Mouse (Mus musculus) stomach, embryonic 16.5 days (tissue): ENCODE data around the gene Ptcd2. TPM values are rescaled to one million over a fixed set of nuclear protein-coding genes. Genes with fewer than 3 reads are reported as not detected.

Experiments
- ATAC-seq: fragments of 200-750 bp; cut with Nextera tagmentation; 2 replicates; pipeline ENCODE4 v1.8.0; 2017; ENCODE audit warnings: moderate number of reproducible peaks, moderate TSS enrichment; ENCODE audit not compliant: insufficient read depth, low FRiP score
- H3K27ac ChIP-seq: fragments of 300-500 bp; sonication (generic); 2 replicates; pipeline ENCODE4 v1.5.1; 2014; ENCODE audit warnings: low read length
- H3K27me3 ChIP-seq: fragments of 300-500 bp; sonication (generic); 2 replicates; pipeline ENCODE4 v1.6.1; 2014; ENCODE audit warnings: low read length, control low read depth, mixed read lengths; ENCODE audit not compliant: control insufficient read depth, insufficient read depth
- H3K36me3 ChIP-seq: fragments of 300-500 bp; sonication (generic); 2 replicates; pipeline ENCODE4 v1.6.1; 2014; ENCODE audit warnings: low read length; ENCODE audit not compliant: control insufficient read depth, insufficient read depth
- H3K4me1 ChIP-seq: fragments of 300-500 bp; sonication (generic); 2 replicates; pipeline ENCODE4 v1.6.1; 2014; ENCODE audit warnings: low read length, control low read depth, mixed read lengths; ENCODE audit not compliant: control insufficient read depth, insufficient read depth
- H3K4me2 ChIP-seq: fragments of 300-500 bp; sonication (generic); 2 replicates; pipeline ENCODE4 v1.6.1; 2014; ENCODE audit warnings: low read depth, low read length, mixed read lengths
- H3K4me3 ChIP-seq: fragments of 300-500 bp; sonication (generic); replicated peaks from 2 replicates; pipeline ENCODE4 v1.5.1; 2014; ENCODE audit warnings: mild to moderate bottlenecking, low read length
- H3K9ac ChIP-seq: fragments of 300-500 bp; sonication (generic); 2 replicates; pipeline ENCODE4 v1.6.1; 2014; ENCODE audit warnings: low read length
- H3K9me3 ChIP-seq: fragments of 300-500 bp; sonication (generic); replicated peaks from 2 replicates; pipeline ENCODE4 v1.6.1; 2016; ENCODE audit warnings: low read length, control low read depth; ENCODE audit not compliant: control insufficient read depth
- WGBS: fragments of 180-500 bp; shearing (Covaris S2); extraction: QIAGEN DNeasy Blood & Tissue Kit; methylation state at CpG from one replicate; pipeline ENCODE4 v1.1.7; 2014; 5-methylcytosine and 5-hydroxymethylcytosine counted together
- polyA plus RNA-seq: library from polyadenylated mRNA; unstranded; fragments of >200 nt; fragmentation: Nextera tagmentation; extraction: Ambion mirVana; gene quantifications from 2 replicates; pipeline ENCODE4 v1.2.1, GENCODE M21; 2015

Ptcd2 gene
- polyA plus RNA-seq, 1 experiment from 2014 or later = 46.6 TPM

- Histone ChIP-seq H3K36me3 (no peaks in the 10 kb centered on the region), H3K4me2 (no peak overlapping the region), H3K4me1 (no peaks in the 10 kb centered on the region), H3K27ac (no peak overlapping the region), H3K9ac (no peak overlapping the region), H3K27me3 (no peaks in the 10 kb centered on the region), H3K4me3 (no peak overlapping the region), H3K9me3 (no peaks in the 10 kb centered on the region)
- WGBS = 81% methylated on average over 1 of the region's 1 CpGs
- no peak for ATAC-seq
These were observed 33.7 kb upstream of the Ptcd2 start for GRCm38 (mm10) chr13:99378223-99378622.

- no peak overlapping the region for H3K4me3 ChIP-seq
These were observed 32.5 kb upstream of the Ptcd2 start for GRCm38 (mm10) chr13:99377055-99377454.

GRCm38 (mm10) chr13:99375550-99375949, 31.0 kb upstream of the Ptcd2 start:
- Histone ChIP-seq H3K4me1 (no peaks in the 10 kb centered on the region), H3K4me3 (no peak overlapping the region), H3K27ac (no peak overlapping the region), H3K4me2 (no peak overlapping the region), H3K9ac (no peak overlapping the region), H3K9me3 (no peaks in the 10 kb centered on the region), H3K27me3 (no peaks in the 10 kb centered on the region), H3K36me3 (no peaks in the 10 kb centered on the region)
- no peak for ATAC-seq
- 38% methylated on average over 6 of the region's 6 CpGs for WGBS

More at GRCm38 (mm10) chr13:99377055-99377454, 32.5 kb upstream of the Ptcd2 start:
- Histone ChIP-seq H3K4me1 (no peaks in the 10 kb centered on the region), H3K27ac (no peak overlapping the region), H3K36me3 (no peaks in the 10 kb centered on the region), H3K9me3 (no peaks in the 10 kb centered on the region), H3K27me3 (no peaks in the 10 kb centered on the region), H3K9ac (no peak overlapping the region), H3K4me2 (no peak overlapping the region)
- 78% methylated on average over 6 of the region's 6 CpGs for WGBS
- no peak for ATAC-seq

GRCm38 (mm10) chr13:99374191-99374590, 29.7 kb upstream of the Ptcd2 start:
- Histone ChIP-seq H3K9ac (no peak overlapping the region), H3K4me2 (no peak overlapping the region), H3K36me3 (no peaks in the 10 kb centered on the region), H3K27me3 (no peaks in the 10 kb centered on the region), H3K4me1 (no peaks in the 10 kb centered on the region), H3K27ac (no peak overlapping the region), H3K4me3 (no peak overlapping the region), H3K9me3 (no peaks in the 10 kb centered on the region)
- 63% methylated on average over 4 of the region's 4 CpGs for WGBS
- ATAC-seq = 0 out of 2 replicates have a peak, but pooled peaks have one; percentile 25

GRCm38 (mm10) chr13:99373684-99374083, 29.2 kb upstream of the Ptcd2 start:
- Histone ChIP-seq H3K27ac (no peak overlapping the region), H3K4me1 (no peaks in the 10 kb centered on the region), H3K9me3 (no peaks in the 10 kb centered on the region), H3K4me2 (no peak overlapping the region), H3K36me3 (no peaks in the 10 kb centered on the region), H3K27me3 (no peaks in the 10 kb centered on the region), H3K4me3 (no peak overlapping the region), H3K9ac (no peak overlapping the region)
- WGBS = 63% methylated on average over 7 of the region's 7 CpGs
- no peak for ATAC-seq

GRCm38 (mm10) chr13:99371285-99371684, 26.8 kb upstream of the Ptcd2 start:
- Histone ChIP-seq H3K9me3 (no peaks in the 10 kb centered on the region), H3K27me3 (no peaks in the 10 kb centered on the region), H3K9ac (no peak overlapping the region), H3K4me2 (no peak overlapping the region), H3K36me3 (peaks cover 3% of the 10 kb centered on the region; the same call in 1 of the 2 replicates), H3K4me3 (no peak overlapping the region), H3K4me1 (no peaks in the 10 kb centered on the region), H3K27ac (no peak overlapping the region)
- WGBS = 89% methylated on average over 5 of the region's 5 CpGs
- no peak for ATAC-seq

- 78% methylated on average over 12 of the region's 12 CpGs for WGBS
- Histone ChIP-seq H3K27me3 (no peaks in the 10 kb centered on the region), H3K27ac (no peak overlapping the region), H3K9ac (no peak overlapping the region), H3K36me3 (peaks cover 3% of the 10 kb centered on the region; the same call in 1 of the 2 replicates), H3K9me3 (no peaks in the 10 kb centered on the region), H3K4me3 (no peak overlapping the region), H3K4me1 (no peaks in the 10 kb centered on the region), H3K4me2 (no peak overlapping the region)
- ATAC-seq = no peak
These were observed 24.6 kb upstream of the Ptcd2 start for GRCm38 (mm10) chr13:99369103-99369502.

- WGBS = 81% methylated on average over 12 of the region's 12 CpGs
- Histone ChIP-seq H3K4me1 (no peaks in the 10 kb centered on the region), H3K27me3 (no peaks in the 10 kb centered on the region), H3K9ac (no peak overlapping the region), H3K9me3 (no peaks in the 10 kb centered on the region), H3K4me2 (no peak overlapping the region), H3K4me3 (no peak overlapping the region), H3K36me3 (peaks cover 3% of the 10 kb centered on the region; the same call in 1 of the 2 replicates), H3K27ac (no peak overlapping the region)
- ATAC-seq = no peak
These were observed 23.2 kb upstream of the Ptcd2 start for GRCm38 (mm10) chr13:99367554-99368174.

GRCm38 (mm10) chr13:99366422-99367175, 22.1 kb upstream of the Ptcd2 start:
- ATAC-seq = no peak
- Histone ChIP-seq H3K4me2 (no peak overlapping the region), H3K4me1 (no peaks in the 10 kb centered on the region), H3K36me3 (peaks cover 3% of the 10 kb centered on the region; the same call in 1 of the 2 replicates), H3K9me3 (no peaks in the 10 kb centered on the region), H3K9ac (no peak overlapping the region), H3K27me3 (no peaks in the 10 kb centered on the region), H3K27ac (no peak overlapping the region), H3K4me3 (no peak overlapping the region)
- 81% methylated on average over 5 of the region's 5 CpGs for WGBS
